Mouse (Mus musculus): ENCODE data around the gene Disp1. TPM values are rescaled to one million over a fixed set of nuclear protein-coding genes. Genes with fewer than 3 reads are reported as not detected.

Disp1 gene
- total RNA-seq, 2 experiments from 2014 or later, result 10.0 to 14.1 TPM

- no peak for DNase-seq
- intact Hi-C loops (cut with DNase I), result no loop called here
These were observed 56.7 kb downstream of the Disp1 start for GRCm38 (mm10) chr1:183164648-183165071.

DNA sequence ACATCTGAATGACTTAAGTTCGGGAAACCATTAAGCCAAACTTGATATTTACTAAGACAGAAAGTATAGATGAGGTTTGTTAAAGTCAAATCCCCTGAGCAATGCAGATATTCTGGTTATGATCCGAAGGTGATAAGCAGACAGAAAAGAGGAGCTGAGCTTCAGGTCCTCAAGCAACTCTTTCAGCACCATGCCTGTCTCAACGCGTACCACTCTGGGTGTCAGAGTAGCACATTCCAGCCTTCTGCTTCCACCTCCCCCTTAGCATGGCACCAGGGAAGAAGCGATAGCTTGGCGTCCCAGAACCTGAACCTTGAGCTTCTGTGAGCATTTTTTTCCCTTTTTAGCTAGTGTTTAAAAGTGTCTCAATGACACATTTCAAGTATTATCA lies 57.1 kb downstream of the Disp1 start:
- DNase-seq, result no peak
- intact Hi-C loops (cut with DNase I), result no loop called here

- DNase-seq, result no peak
- intact Hi-C loops (cut with DNase I), result no loop called here
These were observed 57.7 kb downstream of the Disp1 start for GRCm38 (mm10) chr1:183163512-183164189.

DNA sequence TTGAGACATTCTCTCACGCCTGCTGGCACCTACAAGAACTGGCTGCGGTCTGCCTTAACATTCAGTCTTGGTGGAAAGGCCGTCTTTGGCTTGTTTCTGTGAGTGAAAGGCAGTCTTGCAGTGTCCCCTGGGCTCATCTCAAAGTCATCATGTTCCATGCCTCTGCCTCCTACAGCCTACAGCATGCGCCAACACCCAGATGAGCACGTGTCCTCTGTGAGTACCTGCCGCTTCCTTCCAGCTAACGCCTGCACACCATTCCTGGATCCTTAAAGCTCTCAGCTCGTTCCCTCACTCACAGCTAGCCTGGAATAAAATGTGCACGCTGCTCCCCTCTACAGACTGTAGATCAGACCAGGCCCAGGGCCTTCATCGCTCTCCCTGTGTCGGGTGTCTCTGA lies 60.3 kb downstream of the Disp1 start:
- intact Hi-C loops (cut with DNase I), result no loop called here
- DNase-seq, result no peak

DNA sequence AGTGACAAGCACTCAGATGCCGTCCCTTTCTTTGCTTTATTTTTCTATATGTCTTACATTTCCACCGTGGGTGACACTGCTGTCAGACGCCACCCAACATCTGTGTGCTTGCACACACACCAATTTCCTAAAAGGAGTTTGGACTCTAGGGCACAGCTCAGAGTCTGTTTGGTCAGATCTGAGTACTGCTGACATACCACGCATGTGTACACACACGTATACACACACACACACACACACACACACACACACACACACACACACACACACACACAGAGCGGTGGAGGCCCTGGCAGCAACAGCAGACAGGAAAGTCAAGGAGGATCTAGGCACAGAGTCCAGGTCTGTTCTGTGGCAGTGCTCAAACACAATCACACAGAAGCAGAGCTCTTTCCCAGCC lies 61.1 kb downstream of the Disp1 start:
- intact Hi-C loops (cut with DNase I), result no loop called here
- DNase-seq, result no peak

DNA sequence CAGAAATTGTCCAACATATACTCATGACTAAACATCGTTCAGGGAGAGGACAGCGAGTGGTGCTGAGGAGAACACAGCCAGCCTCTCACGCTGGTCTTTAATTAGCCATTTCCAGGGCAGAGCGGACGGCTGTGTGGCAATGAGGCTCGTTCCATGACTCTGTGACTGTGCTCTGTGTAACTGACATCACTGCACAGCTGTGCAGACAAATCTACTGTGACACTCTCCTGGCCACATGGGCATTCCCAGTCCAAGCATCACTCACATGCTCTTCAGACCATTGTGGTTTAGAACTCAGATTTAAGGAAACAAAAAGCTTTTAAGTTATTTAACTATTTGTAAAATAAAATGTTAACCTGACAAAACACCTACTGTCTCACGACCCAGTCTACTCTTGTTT lies 62.1 kb downstream of the Disp1 start:
- no peak for DNase-seq
- intact Hi-C loops (cut with DNase I), result no loop called here

DNA sequence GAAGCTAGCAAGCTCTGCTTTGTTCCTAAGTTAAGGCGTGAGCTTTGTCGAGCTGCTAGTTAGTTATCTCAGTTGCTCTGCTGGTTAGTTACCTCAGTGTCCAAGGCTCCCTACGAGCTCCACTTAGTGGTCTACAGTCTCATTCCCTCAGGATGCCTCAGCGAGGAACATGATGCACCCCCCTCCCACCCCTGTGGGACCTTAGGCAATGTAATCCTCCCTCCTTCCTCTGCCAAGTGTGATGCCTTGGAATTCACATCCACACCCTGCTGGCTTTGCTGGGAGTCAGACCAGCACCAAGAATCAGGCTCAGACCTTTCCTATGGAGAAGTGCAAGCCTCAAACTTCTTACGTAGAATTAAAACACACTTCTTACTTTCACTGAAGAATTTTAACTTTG lies 65.7 kb downstream of the Disp1 start:
- DNase-seq, result peak; percentile 55 to 64
- intact Hi-C loops (cut with DNase I), result no loop called here

- no peak for DNase-seq
- intact Hi-C loops (cut with DNase I), result loop anchor here (5.0 kb wide), 1 partner anchor 77 kb away; no protein-coding TSS in a partner anchor
These were observed 66.8 kb downstream of the Disp1 start for GRCm38 (mm10) chr1:183154296-183155204.

DNA sequence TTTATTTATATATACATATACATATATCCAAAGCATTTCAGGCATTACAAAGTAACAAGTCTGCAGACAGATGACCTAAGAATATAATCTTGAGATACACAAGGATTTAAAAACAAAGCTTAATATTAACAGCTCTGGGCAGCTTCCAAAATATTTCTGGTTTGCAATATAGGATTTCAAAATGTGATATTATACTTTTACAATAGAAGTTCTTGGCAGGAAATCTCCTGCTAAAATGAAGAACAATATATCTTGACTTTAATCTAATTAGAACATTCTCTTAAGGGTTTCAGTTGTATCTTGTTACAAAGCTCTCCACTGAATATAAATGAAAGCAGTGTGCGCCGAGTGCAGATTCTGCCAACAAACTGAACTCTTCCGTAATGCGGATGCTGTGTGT lies 68.0 kb downstream of the Disp1 start:
- intact Hi-C loops (cut with DNase I), result loop anchor here (5.0 kb wide), 1 partner anchor 76 kb away; no protein-coding TSS in a partner anchor
- DNase-seq, result no peak

- no peak for DNase-seq
- intact Hi-C loops (cut with DNase I), result loop anchor here (5.0 kb wide), 1 partner anchor 74 kb away; no protein-coding TSS in a partner anchor
These were observed 69.6 kb downstream of the Disp1 start for GRCm38 (mm10) chr1:183151510-183152319.

DNA sequence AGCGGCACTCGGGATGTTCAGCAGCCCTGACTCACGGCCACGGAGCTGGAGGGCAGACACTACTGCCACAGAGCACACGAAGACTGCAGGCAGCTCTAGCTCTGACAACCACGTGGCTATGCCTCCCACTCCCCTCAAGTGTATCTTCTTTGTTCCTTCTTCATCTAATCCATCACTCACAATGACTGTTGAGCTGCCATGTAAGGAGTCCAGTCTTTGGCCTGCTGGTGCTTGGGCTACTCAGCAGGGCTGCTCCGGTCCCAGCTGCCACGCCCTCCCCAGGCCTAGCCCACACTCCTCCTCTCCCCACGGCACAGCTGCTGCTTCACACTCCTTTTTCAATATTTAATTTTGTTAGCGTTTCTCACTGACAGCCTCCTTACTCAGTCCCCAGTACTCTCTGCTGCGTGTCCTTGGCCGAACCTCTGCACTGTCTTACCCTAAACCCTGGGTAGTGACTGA lies 70.9 kb downstream of the Disp1 start:
- intact Hi-C loops (cut with DNase I), result loop anchor here (5.0 kb wide), 1 partner anchor 73 kb away; no protein-coding TSS in a partner anchor
- DNase-seq, result no peak

DNA sequence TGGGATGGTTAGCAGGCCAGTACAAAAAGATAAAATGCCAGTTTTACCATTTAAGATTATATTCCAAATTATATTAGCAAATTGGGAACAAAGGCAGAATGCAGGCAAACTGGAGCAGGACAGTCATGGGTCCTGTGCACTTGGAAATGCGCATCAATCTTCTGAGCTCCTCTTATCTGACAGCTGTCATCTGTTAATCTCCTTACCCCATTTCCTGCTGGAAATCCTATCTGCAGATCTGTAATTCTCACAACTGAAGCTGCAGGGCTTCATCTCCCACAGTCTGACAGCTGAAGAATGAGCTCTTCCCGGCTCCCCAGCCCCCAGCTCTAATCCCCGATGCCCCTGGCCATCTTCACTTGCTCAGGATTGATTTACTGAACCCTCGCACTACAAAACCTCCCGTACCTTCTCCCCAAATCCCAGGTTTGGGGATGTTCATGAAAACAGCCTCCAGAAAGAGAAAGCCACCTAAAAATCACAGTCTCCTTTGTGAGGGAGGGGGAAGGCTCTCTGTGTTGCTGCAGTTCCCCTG lies 71.7 kb downstream of the Disp1 start:
- DNase-seq, result no peak
- intact Hi-C loops (cut with DNase I), result loop anchor here (5.0 kb wide), 1 partner anchor 72 kb away; no protein-coding TSS in a partner anchor

GRCm38 (mm10) chr1:183147438-183147841 lies 73.9 kb downstream of the Disp1 start:
- intact Hi-C loops (cut with DNase I), result no loop called here
- DNase-seq, result peak; percentile 77 to 79

DNA sequence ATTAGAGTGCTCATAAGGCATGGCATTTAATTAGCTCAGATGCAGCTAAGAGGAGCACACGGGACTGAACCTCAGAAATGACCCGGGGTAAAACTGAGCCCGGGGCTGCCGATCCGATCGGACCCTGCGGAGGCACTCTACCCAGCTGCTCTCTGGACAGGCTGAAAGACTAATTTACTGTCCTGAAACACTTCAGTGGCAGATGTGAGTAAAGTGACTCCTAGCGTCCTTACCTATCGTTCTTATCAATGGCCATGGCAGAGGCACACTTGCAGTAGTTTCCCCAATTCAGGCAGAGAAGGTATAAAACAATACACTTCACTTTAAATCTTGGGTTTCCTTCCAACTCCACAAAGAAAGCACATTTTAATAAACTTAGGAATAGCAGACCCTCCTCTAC lies 74.5 kb downstream of the Disp1 start:
- no peak for DNase-seq
- intact Hi-C loops (cut with DNase I), result no loop called here

DNA sequence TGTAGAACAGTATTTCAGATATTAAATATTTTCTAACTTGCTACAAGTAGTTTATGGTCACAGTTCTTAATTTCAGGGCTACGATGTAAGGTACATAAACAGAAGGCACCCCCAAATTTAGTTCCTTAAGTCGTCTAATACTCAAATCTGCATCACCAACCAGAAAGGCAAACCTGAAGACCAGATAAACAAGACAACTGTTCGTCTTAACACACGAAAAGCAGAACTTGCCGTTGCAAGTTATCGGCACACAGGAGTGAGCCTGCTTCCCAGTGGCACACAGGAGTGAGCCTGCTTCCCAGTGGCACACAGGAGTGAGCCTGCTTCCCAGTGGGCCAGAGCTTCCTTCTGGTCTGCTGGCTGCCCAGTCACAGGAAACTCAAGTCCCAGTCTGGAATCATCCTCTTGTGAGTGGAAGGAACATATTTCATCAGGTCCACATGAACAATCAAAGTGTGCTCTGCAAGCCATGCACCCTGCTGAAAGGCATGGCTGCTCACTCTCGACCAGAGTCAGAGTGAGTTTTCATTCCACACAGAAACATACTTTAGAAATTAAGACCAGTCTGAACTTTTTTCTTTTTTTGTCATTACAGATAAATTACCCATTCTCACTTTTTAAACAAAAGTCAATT lies 75.1 kb downstream of the Disp1 start:
- intact Hi-C loops (cut with DNase I), result no loop called here
- DNase-seq, result no peak

DNA sequence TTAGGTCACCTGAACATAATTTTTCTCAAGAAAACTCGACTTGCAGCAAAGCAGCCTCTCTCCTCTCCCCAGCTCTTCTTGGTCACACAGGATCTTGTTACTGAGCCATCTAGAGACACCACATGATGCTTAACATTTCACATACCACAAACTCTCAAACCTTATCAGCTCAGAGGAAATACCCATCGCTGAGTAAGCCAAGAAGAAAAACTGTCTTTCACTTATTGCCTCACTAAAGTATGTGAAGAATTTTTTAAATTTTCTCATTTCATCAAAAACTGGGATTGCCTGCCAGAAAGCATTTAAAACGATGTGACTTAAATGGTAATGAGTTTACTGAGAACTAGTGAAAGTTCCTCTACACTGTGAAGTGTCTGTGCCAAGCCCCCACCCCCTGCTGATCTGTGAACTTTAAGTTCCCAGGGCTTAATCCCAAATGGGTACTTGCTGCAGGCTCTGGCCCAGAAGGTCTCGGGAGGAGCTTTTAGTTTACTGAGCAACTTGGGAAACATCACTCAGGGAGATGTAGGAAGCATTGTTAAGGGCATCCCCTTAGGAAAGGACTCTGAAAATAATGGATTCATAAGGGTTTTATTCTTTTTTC lies 76.6 kb downstream of the Disp1 start:
- DNase-seq, result no peak
- intact Hi-C loops (cut with DNase I), result no loop called here

GRCm38 (mm10) chr1:183143246-183143645 lies 78.1 kb downstream of the Disp1 start:
- DNase-seq, result no peak
- intact Hi-C loops (cut with DNase I), result no loop called here

DNA sequence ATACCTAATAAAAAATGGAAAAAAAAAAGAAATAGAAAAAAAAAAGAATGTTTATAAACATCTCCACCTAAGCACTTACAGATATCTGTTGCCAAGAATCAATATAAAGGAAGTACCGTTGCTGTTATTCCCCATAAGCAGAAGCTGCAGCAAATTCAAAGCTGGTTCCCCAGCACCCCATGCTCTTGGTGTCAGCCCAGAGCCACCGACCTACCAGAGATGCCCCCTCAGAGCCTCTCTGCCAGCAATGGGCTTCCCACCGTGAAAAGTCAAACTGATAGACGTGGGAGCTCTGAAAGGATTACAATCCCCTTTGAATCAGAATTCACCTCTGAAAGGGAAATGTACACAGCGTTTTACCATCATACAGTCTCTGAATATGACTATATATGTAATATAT lies 78.8 kb downstream of the Disp1 start:
- DNase-seq, result no peak
- intact Hi-C loops (cut with DNase I), result no loop called here

DNA sequence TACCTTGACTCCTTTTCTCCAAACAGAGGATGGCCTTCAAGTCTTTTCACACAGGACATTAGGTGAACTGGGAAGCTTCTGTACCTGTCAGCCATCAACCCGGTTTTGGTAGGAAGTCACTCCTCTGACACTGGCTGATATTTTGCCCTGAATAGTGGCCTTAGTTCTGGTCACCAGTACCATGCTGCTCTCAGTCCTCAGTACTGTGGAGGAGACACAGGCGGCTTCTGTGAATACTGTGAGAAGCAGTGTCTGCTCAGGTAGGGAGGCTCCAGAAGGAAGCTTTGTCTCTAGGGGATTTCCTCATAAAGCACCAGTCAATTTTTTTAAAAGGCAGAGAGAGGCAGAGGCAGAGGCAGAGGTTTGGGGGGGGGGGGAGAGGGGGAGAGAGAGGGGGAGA lies 80.0 kb downstream of the Disp1 start:
- DNase-seq, result no peak
- intact Hi-C loops (cut with DNase I), result no loop called here
